Mouse (Mus musculus) thymus, postnatal 36 days (tissue): ENCODE measurements around the gene Thy1.
A peak's percentile ranks its signal among the peaks of the same experiment; 100 is the strongest.

ENCODE experiments used
- DNase-seq, 2 experiments: peaks; one replicate each; pipeline ENCODE4 v3.0.0; 2022; ENCODE audit warnings: mixed read lengths in 2 of 2

Thy1 gene

DNA sequence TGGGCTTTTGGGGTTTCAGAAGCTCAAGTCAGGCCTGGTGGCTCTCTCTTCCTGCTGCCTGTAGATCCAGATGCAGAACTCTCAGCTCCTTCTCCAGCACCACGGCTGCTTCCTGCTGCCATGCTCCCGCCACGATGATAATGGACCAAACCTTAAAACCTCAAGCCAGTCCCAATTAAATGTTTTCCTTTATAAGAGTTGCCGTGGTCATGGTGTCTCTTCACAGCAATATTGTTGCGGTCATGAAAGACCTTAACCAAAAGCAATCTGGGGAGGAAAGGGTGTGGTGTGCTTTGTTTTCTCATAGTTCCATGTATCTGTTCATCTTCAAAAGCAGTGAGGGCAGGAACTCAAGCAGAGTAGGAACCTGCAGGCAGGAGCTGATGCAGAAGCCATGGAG, 6.1 kb upstream of the Thy1 start:
- DNase-seq: no peak

DNA sequence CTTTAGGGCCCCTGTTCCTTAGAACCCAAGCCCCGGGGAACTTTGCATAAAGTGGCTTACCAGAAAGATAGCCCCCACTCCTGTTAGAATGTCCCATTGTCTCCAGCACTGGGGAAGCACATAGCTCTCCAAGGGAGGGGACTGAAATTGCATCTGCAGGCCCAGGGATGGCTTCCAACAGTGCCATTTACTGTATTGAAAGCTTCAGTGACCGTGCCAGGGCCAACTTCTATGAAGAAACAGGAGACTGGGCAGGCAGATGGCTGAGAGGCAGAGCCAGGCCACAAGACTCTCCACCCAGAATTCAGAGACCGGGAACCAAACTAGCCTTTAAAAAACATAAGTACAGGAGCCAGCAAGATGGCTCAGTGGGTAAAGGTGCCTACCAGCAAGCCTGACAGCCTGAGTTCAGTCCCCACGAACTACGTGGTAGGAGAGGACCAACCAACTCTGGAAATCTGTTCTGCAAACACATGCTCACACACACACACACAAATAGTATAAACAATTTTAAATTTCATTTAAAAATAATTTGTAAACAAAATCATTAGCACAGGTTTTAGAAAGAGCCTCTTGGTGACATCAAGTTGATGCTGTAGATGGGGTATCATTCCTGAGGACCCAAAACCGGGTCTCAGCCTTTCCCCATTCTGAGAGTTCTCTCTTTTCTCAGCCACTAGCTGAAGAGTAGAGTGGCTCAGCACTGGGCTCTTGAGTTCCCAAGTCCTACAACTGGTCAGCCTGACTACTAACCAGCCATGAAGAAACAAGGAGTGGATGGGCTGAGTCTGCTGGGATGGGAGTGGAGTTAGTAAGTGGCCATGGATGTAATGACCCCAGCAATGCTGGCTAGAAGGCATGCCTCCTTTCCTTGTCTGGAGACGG, 1.4 kb upstream of the Thy1 start:
- no peak for DNase-seq

DNA sequence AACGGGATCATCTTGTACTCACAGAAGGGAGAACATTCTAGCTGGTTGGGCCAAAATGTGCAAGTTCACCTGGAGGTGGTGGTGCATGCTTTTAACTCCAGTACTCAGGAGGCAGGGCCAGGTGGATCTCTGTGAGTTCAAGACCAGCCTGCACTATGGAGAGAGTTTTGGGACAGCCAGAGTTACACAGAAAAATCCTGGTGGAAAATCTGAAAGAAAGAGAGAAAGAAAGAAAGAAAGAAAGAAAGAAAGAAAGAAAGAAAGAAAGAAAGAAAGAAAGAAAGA, 846 bp upstream of the Thy1 start:
- no peak for DNase-seq

DNA sequence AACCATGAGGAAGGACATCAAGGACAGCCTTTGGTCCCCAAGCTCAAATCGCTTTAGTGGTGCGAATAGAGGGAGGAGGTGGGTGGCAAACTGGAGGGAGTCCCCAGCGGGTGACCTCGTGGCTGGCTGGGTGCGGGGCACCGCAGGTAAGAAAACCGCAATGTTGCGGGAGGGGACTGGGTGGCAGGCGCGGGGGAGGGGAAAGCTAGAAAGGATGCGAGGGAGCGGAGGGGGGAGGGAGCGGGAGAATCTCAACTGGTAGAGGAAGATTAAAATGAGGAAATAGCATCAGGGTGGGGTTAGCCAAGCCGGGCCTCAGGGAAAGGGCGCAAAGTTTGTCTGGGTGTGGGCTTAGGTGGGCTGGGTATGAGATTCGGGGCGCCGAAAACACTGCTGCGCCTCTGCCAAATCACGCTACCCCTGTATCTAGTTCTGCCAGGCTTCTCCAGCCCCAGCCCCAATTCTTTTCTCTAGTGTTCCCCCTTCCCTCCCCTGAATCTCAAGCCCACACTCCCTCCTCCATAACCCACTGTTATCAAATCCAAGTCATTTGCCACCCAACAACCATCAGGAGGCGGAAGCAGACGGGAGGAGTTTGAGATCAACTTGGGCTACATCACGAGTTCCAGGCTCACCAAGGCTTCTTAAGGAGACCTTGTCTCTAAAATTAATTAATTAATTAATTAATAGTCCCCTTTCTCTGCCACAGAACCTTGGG, 683 bp downstream of the Thy1 start:
- peak; percentile 65 to 75 for DNase-seq

DNA sequence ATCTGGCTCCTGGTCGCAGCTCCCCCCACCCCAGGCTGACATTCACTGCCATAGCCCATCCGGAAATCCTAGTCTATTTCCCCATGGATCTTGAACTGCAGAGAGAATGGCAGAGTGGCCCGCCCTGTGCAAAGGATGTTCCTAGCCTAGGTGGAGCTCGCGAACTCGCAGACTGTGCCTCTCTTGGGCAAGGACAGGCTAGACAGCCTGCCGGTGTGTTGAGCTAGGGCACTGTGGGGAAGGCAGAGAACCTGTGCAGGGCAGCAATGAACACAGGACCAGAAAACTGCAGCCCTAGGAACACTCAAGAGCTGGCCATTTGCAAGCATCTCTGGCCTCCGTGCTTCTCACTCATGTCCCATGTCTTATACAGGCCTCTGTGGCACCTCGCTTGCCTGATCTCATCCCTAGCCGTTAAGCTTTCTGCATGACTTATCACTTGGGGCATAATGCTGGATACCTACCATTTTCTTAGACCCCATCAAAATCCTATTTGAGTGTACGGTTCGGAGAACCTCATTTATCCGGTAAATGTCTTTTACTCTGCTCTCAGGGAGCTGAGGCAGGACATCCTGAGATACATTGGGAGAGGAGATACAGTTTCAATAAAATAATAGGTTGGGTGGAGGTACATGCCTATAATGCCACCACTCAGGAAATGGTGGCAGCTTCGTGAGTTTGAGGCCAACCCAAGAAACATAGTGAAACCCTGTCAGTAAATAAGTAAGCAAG, 1.4 kb downstream of the Thy1 start:
- peak; percentile 78 to 84 for DNase-seq

DNA sequence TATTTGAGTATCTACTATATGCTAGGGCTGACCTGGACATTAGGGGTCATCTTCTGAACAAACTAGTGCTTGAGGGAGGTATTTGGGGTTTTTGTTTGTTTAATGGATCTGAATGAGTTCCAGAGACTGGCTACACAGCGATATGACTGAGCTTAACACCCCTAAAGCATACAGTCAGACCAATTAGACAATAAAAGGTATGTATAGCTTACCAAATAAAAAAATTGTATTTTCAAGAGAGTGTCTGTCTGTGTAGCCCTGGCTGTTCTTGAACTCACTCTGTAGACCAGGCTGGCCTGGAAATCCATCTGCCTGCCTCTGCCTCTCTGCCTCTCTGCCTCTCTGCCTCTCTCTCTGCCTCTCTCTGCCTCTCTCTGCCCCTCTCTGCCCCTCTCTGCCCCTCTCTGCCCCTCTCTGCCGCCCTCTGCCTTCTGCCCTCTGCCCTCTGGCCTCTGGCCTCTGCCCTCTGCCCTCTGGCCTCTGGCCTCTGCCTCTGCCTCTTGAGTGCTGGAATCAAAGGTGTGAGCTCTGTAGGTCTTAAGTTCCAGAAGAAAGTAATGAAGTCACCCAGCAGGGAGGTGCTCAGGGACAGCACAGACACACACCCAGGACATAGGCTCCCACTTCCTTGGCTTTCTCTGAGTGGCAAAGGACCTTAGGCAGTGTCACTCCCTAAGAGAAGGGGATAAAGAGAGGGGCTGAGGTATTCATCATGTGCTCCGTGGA, 2.1 kb downstream of the Thy1 start:
- peak in 1 of 2 experiments; percentile 40 for DNase-seq

DNA sequence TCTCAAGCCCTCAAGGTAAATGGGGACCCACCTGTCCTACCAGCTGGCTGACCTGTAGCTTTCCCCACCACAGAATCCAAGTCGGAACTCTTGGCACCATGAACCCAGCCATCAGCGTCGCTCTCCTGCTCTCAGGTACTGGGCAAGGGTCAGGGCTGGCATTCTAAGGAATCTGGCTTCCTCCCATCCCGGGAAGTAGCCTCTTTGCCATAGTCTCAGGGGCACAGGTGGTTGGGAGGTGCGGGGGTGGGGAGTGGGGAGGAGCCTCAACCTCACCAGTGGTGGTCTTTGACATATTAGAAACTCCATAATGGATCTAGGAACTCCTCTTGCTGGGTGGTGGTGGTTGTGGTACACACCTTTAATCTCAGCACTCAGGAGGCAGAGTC, 2.7 kb downstream of the Thy1 start:
- DNase-seq: peak; percentile 41 to 51

DNA sequence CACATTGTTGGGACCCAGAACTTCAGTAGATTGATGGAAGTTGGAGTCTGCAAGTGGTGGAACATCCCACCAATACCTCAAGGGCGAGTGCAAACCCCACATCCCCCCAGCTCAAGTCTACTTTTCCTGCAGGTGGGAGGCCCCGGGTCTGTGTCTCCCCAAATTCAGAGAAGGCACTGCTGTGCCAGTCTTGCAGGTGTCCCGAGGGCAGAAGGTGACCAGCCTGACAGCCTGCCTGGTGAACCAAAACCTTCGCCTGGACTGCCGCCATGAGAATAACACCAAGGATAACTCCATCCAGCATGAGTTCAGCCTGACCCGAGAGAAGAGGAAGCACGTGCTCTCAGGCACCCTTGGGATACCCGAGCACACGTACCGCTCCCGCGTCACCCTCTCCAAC, 3.2 kb downstream of the Thy1 start:
- DNase-seq: peak; percentile 62 to 76

DNA sequence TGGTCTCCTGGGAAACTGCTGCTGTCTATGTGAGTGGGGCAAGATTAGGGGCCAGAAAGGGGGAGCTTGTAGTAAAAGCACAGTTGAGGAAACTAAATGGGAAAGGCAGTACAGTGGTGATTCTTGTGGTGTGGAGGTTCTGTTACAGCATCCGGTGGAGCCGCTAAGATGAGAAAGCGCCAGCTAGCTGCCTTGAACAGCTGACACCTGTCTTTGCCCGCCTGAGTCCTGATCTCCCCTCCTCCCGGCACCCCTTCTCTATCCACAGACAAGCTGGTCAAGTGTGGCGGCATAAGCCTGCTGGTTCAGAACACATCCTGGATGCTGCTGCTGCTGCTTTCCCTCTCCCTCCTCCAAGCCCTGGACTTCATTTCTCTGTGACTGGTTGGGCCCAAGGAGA, 3.9 kb downstream of the Thy1 start:
- peak; percentile 75 to 87 for DNase-seq

DNA sequence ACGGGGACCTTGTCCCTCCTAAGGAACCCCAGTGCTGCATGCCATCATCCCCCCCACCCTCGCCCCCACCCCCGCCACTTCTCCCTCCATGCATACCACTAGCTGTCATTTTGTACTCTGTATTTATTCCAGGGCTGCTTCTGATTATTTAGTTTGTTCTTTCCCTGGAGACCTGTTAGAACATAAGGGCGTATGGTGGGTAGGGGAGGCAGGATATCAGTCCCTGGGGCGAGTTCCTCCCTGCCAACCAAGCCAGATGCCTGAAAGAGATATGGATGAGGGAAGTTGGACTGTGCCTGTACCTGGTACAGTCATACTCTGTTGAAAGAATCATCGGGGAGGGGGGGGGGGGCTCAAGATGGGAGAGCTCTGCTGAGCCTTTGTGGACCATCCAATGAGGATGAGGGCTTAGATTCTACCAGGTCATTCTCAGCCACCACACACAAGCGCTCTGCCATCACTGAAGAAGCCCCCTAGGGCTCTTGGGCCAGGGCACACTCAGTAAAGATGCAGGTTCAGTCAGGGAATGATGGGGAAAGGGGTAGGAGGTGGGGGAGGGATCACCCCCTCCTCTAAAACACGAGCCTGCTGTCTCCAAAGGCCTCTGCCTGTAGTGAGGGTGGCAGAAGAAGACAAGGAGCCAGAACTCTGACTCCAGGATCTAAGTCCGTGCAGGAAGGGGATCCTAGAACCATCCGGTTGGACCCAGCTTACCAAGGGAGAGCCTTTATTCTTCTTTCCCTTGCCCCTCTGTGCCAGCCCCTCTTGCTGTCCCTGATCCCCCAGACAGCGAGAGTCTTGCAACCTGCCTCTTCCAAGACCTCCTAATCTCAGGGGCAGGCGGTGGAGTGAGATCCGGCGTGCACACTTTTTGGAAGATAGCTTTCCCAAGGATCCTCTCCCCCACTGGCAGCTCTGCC, 4.6 kb downstream of the Thy1 start:
- DNase-seq: peak in 1 of 2 experiments; percentile 38

DNA sequence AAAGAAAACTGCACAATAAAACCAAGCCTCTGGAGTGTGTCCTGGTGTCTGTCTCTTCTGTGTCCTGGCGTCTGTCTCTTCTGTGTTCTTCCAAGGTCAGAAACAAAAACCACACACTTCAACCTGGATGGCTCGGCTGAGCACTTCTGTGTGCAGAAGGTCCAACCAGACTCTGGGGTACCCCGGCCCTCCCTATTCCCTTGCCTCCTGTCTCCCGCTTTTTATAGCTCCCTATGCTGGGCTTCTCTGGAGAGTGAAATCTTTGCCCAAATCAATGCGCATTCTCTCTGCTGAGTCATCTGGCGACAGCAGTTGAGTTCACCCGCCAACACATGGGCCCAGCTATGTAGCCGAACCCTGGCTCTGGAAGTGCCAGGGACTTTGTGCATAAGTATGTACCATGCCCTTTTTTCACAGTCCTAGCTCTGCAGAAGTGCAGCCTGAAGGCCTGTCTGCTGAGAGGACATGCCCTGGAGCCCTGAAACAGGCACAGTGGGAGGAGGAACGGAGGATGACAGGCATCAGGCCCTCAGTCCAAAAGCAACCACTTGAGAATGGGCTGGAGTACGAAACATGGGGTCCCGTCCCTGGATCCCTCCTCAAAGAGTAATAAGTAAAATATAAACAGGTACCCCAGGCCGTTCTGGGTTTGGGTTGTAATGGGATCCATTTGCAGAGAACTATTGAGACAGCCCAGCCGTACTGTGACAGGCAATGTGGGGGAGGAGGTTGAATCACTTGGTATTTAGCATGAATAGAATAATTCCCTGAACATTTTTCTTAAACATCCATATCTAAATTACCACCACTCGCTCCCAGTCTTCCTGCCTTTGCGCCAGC, 5.6 kb downstream of the Thy1 start:
- peak in 1 of 2 experiments; percentile 39 for DNase-seq

DNA sequence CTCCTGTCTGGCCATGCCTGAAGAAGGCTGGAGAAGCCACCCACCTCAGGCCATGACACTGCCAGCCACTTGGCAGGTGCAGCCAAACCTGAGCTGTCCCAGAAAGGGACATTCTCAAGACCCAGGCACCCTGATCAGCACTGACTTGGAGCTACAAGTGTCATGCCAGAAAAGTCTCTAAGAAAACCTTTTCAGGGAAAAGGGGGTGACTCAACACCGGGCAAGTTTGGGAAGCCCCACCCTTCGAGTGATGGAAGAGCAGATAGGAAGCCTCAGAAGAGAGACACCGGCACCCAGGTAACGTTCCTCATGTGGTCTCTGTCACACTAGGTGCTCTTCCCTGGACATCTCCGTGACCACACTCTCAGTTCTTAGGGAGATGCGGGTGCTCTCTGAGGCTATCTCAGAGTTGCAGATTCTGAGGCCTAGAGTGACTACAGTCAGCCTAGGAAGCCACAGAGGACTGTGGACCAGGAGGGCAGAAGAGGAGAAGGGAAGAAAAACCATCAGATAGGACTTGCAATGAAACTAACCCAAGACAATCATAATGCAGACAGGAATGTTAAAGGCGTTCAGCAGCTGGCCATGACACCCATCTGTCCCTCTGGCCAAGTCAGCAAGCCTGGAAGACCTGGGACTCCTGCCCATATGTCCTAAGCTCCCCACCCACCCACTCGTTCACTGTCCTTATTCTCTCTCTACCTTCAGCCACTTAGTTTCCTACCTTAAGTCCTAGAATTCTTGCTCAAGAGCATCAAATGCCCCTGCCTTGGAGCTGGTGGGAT, 6.4 kb downstream of the Thy1 start:
- peak in 1 of 2 experiments; percentile 45 for DNase-seq

DNA sequence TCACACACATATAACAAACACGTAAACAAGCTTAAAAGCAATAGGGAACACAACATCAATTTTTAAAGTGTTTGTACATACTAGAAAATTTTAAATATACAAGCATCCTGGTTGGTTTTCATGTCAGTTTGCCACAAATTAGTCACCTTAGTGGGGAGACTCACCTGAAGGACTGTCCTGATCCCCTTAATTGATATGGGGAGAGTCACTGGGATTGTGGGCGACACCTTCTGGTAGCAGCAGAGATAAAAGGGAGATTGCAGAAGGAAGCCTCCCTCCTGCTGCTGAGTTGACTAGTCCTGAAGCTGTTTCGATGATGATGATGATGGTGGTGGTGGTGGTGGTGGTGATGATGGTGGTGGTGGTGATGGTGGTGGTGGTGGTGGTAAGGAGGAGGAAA, 9.7 kb downstream of the Thy1 start:
- DNase-seq: peak; percentile 41 to 51

DNA sequence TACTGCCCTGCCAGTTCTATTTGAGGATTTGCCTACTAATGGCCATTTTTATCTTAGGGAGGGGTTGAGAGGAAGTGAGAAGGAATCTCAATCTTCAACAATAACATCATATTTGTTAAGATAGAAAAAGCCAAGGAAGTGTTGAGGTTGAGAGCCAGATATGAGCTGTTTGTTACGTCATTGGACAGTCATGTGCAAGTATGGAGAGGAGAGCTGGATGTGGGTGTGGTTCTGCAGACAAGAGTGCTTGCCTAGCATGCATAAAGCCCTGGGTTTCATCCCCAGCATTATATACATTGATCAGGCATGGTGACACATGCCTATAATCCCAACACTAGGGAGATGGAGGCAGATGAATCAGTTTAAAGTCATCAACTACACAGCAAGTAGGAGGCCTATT, 10.8 kb downstream of the Thy1 start:
- no peak for DNase-seq

DNA sequence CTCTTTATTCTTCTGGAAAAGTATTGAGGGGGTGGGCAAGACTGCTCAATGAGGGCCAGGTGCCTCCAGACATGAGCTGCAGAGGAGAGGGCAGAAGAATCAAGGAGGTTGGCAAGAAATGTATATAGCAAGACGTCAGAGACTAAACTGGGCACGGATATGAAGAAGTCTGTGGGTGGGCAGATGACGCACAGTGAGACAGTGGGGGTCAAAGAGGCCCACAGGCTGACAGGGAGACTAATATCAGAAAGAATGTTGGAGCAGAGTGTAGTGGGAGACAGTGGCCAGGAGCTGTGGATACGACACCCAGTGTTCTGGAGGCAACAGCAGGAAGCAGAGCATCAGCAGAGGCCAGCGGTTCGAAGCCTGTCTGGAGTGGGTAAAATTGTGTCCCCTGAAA, 15.4 kb downstream of the Thy1 start:
- no peak for DNase-seq

DNA sequence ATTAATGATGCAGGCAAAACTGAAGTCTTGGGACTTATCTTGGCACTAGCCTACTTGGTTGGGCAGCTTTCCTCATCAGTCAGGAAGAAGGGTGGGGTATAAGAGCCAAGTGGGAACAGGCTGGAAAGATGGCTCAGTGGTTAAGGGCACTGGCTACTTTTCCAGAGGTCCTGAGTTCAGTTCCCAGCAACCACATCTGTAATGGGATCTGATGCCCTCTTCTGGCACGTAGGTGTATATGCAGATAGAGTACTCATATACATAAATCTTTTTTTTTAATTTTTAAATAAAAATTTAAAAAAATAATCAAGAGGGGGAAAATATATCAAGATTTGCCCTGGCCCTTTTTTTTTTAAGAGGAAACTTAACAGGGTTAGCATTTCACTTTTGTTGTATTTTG, 22.0 kb downstream of the Thy1 start:
- DNase-seq: no peak

DNA sequence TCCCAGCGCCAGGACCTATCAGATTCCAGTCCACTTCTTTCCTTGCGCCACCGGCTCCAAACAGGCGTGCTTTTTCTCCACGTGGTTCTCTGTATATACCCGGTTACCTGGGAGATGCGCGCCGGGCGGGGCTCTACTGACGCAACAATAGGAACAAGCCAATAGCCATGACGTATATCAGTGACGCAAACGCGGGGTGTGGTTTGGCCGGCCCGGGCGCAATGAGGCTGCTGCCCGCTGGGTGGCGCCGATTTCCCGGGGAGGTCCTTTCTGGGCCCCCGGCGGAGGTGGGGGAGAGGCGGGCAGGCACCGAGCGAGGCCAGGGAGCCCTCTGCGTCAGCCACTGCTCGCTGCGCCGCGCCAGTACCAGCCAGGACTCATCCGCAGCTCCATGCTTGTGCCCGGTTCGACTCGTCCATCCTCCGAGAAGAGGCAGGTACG, 23.6 kb downstream of the Thy1 start, which contains the start of gene Usp2:
TSS of gene Usp2 (plus strand) at position 237 of the 441 bp plus-strand sequence.
- peak; percentile 99 to 100 for DNase-seq

DNA sequence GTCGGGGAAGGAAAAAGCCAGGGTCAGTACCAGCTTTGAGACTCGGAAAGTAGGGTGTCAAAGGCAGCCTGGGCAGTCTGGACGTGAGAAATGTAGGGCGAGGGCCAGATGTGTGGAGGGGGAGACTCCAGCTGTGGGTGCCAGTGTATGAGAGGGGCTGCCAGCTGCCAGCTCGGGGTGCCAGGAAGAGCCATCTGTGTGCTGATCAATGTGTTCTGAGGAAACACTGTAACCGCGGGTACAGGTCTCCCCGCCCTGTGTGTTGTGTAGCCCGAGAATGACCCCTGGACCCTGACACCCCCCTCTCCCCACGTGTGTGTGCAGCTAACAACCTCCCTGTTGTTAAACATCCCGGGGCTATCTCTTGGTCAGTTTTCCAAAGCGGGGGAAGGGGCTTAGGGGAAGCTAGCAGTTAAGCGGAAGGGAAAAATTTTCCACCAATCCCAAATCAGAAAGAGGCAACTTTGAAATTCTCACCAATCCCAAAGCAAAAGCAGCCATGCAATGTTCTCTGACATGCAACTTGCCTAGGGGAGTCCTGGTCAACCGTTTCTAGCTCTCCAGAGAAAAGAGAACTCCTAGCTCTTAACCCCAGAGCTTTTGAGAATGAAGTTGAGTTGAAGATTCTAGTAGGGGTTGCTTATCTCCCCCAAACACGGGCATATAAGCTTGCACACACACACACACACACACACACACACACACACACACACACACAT, 24.2 kb downstream of the Thy1 start:
- peak; percentile 64 to 79 for DNase-seq

DNA sequence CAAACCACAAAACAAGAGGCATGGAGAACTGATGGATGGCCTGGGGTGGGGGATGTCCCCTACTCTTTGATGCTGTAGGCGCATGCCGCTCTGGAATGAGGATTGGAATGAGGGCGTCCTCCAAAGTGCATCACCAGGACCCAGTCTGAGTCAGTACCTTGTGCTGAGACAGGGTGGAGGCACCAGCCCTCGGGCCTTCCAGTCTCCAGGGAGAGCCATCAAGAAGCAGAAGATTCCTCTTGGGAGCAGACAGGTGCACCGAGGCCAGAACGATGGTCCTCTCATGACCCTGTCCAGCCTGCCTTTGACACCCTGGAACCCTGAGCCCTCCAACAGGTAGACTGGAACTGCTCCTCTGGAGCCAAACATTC, 24.8 kb downstream of the Thy1 start:
- peak in 1 of 2 experiments; percentile 35 for DNase-seq
